Mouse (Mus musculus): ENCODE results near the gene Prkag2.

Gene Prkag2

GRCm38 (mm10) chr5:24959758-24960157 is 140.7 kb downstream of the Prkag2 start:
- DNase-seq: no peak

DNA sequence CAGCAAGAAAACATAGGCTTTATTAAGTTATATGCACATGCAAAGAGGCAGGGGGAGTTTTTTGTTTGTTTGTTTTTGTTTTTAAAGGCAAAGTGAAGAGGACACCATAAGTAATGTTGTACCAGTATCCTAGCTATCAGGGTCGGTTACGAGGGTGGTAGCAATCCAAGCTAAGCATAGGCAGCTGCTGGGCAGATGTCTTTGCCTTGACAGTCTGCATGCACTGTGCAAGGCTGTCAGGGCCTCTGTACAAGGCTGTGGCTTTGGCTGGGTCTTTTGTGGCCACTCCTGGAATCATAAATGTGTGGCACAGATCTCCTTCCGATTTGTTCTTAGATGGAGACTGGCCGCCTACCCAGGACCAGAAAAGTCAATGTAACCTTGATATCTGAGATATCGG is 141.8 kb downstream of the Prkag2 start:
- no peak for DNase-seq

- DNase-seq: no peak
Measured at GRCm38 (mm10) chr5:24956891-24957290, 143.6 kb downstream of the Prkag2 start.

DNA sequence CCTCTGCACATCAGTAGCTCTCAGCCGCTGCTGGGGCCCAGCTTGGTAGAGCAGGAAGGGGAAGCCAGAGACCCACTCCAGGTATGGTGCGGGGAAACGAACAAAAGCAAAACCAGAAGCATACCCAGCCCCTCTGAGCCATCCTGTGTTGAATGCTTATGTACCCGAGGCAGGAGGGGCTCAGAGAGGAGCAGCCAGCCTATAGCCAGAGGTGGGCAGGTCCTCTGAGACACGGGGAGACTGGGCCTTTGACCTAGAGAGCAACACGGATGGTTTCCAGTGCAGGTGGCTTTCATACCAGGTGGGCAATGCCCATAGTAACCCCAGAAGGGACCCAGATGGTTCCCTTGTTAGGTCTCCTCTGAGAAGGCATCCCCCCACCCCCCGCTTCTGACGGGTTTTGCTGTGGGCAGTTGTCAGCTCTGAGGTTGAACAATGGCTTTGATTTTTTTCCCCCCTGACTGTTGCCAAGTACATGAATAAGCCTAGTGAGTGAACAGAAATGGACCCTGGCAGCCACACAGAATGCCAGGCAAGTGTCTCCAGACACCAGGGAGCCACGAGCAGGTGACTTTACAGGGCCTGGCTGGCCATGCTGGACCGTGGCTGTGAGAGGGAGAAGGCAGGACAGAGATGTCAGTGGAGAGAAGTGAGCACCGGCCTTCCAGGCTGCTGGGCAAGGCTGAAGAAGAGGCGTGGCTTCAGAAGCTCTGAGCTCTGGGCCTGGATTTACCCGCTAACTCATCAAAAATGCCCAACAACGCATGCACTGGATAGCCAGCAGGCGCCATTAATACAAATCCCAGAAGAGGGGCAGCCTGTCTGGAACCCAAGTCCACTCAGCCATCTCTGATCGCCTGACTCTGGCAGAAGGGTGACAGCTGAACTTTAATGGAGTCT is 147.3 kb downstream of the Prkag2 start:
- no peak for DNase-seq

- DNase-seq: no peak
Measured at GRCm38 (mm10) chr5:24952212-24952611, 148.2 kb downstream of the Prkag2 start.

DNA sequence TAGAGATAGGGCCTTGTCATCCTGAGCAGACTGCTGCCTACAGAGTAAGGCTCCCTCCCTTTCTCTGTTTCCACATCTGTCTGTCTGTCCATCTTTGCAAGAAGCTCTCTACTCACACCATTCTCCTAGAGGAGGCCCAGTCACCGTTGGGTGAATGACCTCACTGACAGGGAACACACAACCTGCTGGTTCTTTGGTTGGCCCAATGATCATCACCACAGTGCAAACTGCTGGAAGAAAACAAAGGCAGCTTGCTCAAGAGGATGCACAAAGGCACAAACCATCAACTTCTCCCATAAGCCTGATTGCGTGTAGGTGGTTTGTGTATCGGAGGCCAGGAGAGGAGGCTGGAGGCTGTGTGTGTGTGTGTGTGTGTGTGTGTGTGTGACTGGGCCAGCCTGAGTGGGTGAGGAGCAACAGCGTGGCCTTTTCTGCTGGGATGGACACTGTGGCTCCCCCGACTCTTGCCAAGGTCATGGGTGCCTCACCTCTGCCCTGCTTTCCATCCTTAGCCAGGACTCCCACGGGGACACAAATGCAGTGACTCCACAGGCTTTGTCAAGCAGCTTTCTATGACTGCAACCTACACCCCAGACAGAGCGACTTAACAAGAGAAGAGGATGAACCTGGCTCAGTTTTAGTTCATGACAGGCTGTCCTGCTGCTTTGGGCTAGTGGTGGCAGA is 149.4 kb downstream of the Prkag2 start:
- DNase-seq: no peak

DNA sequence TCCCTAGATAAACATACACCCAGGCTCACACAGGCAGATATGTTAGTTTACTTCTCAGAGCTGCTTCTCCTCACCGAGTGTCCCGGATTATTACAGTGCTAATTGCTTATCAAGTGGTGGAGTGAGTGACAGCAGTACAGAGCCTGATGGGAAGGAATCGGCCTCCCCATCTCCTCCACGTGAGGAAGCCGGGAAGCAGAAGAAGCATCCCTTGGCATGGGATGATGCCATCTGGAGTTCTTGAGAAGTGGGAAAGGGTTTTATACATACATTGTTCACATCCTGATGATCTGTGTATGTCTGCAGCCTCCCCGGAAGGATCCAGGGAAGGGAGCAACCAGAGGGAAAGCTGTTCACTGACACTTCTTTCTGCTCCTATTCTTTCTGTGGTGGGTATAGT is 150.4 kb downstream of the Prkag2 start:
- DNase-seq: no peak

- no peak for DNase-seq
Measured at GRCm38 (mm10) chr5:24938046-24938822, 162.2 kb downstream of the Prkag2 start.

GRCm38 (mm10) chr5:24936451-24936850 is 164.0 kb downstream of the Prkag2 start:
- DNase-seq: no peak

- no peak for DNase-seq
Measured at GRCm38 (mm10) chr5:24935446-24935845, 165.0 kb downstream of the Prkag2 start.

- DNase-seq: no peak
Measured at GRCm38 (mm10) chr5:24933760-24934159, 166.7 kb downstream of the Prkag2 start.

- peak; percentile 13 for DNase-seq
Measured at GRCm38 (mm10) chr5:24931578-24932185, 168.8 kb downstream of the Prkag2 start.

DNA sequence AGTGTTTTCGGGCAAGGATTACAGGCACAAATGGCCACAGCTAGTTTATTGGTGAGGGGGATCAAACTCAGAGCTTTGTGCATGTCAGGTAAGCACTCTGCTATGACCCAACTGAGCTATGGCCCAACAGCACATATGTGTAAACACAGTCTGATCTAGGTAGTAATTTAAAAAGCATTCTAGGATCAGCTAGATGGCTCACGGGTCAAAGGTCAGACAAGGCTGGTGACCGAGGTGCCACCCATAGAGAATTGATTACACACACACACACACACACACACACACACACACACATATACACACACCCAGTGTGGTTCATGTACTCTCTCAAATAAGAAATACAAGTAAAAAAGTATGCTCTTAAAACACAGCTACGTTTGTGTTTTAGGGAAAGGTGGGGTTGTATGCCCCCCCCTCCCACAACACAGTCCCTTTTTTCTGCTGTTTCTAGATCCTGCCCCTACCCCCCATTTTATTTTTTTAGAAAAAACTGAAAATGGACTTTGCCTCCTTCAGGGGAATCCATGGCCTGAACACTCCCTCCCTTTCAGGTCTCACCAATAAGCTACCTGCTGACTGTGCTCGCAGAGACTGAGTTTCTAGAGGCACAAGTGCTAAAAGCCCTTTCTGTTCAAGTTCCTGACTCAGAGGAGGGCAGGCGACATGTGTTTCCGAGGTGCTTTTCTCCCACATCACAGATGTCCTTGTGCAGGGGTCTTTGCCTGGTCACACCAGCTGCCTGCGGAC is 169.4 kb downstream of the Prkag2 start:
- no peak for DNase-seq

- DNase-seq: no peak
Measured at GRCm38 (mm10) chr5:24928816-24929215, 171.6 kb downstream of the Prkag2 start.

DNA sequence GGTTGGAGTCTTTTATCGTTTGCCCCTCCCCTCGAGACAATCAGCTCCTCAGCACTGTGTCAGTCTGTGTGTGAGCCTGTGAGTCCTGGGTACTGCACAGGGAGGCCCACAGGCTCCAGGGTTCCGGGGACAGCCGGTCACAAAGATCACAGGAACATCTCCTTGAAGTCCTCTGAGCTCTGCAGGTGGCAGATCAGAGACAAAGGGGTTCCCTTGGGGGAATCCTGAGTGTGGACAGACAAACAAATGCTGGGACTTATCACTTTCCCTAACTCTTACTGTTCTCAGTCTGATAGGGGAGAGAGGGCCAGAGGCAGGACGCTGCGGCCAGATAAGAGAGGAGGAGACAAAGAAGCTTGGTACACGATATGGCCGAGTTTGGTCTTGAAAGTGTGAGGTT is 172.7 kb downstream of the Prkag2 start:
- no peak for DNase-seq

DNA sequence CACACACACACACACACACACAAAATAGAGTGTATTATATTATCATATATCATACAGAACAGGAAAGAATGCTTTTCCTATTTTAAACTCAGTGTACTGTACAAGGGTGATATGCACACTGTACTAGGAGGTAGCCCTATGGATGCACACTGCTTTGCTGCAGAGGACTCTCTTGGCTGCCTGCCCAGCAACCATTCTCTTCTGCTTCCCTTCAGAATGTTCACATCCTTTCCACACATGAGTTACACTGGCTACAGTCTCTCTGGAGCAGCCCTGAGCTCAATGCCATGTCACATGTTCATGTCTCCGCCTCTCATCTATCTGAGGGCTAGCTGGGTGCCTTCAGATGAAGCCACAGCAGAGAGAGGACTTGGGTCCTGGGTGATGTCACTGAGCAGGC is 181.3 kb downstream of the Prkag2 start:
- DNase-seq: peak; percentile 18

GRCm38 (mm10) chr5:24916511-24916910 is 183.9 kb downstream of the Prkag2 start:
- no peak for DNase-seq

DNA sequence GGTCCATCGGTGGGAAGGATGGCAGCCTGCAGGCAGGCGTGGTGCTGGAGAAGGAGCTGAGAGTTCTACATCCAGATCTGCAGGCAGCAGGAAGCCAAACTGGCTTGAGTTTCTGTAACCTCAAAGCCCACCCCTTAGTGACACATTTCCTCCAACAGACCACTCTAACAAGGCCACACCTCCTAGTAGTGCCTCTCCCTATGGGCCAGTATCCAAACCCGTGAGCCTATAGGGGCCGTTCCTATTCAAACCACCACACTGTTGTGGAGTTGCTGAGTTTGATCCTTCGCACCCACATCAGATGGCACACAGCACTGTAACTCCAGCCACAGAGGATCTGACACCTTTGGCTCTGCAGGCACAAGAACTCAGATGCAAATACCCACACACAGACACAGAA is 185.3 kb downstream of the Prkag2 start:
- DNase-seq: no peak

DNA sequence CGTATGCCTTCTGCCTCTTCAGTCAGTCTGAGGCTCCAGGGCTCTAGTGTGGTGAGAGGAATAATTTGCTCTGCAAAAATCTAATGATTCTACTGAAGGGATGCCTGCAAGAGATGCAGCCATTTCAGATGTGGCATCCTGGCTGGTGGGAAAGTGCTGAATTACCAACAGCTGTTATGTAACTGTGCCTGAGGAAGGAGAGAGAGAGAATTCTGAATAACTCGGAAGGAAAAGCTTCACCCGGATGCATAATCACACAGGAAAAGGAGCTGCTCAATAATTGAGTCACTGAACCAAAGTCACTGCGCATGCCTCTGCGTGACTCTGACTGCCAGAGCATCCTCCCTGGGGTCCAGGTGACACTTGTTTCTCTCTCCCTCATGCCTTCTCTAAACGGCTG is 186.8 kb downstream of the Prkag2 start:
- DNase-seq: no peak

- peak; percentile 47 for DNase-seq
Measured at GRCm38 (mm10) chr5:24908820-24909716, 191.4 kb downstream of the Prkag2 start.
